Mouse (Mus musculus) stomach, postnatal 0 days (tissue): ENCODE measurements around the gene Plcb1. TPM values are rescaled to one million over a fixed set of nuclear protein-coding genes. Genes with fewer than 3 reads are reported as not detected.

ENCODE experiments used
- ATAC-seq: fragments of 200-750 bp; cut with Nextera tagmentation; 2 replicates; pipeline ENCODE4 v1.8.0; 2017; ENCODE audit not compliant: low FRiP score, low TSS enrichment
- DNase-seq: peaks from one replicate; pipeline ENCODE4 v3.0.0-alpha.2; 2016; ENCODE audit warnings: low spot score
- H3K27ac ChIP-seq: fragments of 300-500 bp; sonication (generic); replicated peaks from 2 replicates; pipeline ENCODE4 v1.5.1; 2014; ENCODE audit warnings: mild to moderate bottlenecking, control low read depth
- H3K27me3 ChIP-seq: fragments of 300-500 bp; sonication (generic); 2 replicates; pipeline ENCODE4 v1.6.1; 2014; ENCODE audit warnings: low read length; ENCODE audit not compliant: control insufficient read depth, insufficient read depth
- H3K36me3 ChIP-seq: fragments of 300-500 bp; sonication (generic); 2 replicates; pipeline ENCODE4 v1.6.1; 2014; ENCODE audit warnings: low read length, mixed read lengths; ENCODE audit not compliant: control insufficient read depth, insufficient read depth
- H3K4me1 ChIP-seq: fragments of 300-500 bp; sonication (generic); replicated peaks from 2 replicates; pipeline ENCODE4 v1.6.1; 2014; ENCODE audit warnings: antibody characterized with exemption; ENCODE audit not compliant: control insufficient read depth, insufficient read depth
- H3K4me2 ChIP-seq: fragments of 300-500 bp; sonication (generic); replicated peaks from 2 replicates; pipeline ENCODE4 v1.6.1; 2014; ENCODE audit warnings: low read depth, mild to moderate bottlenecking, control low read depth, moderate library complexity
- H3K4me3 ChIP-seq: fragments of 300-500 bp; sonication (generic); 2 replicates; pipeline ENCODE4 v1.5.1; 2014; ENCODE audit warnings: low read depth, low read length, control low read depth
- H3K9ac ChIP-seq: fragments of 300-500 bp; sonication (generic); 2 replicates; pipeline ENCODE4 v1.6.1; 2014; ENCODE audit warnings: mild to moderate bottlenecking, low read length, control low read depth, mixed read lengths
- H3K9me3 ChIP-seq: fragments of 300-500 bp; sonication (generic); 2 replicates; pipeline ENCODE4 v1.6.1; 2016; ENCODE audit warnings: low read length; ENCODE audit not compliant: control insufficient read depth
- CTCF ChIP-seq: IDR thresholded peaks from 2 replicates; pipeline ENCODE4 v1.5.1; 2016; ENCODE audit warnings: antibody characterized with exemption, low read depth, mild to moderate bottlenecking, moderate library complexity
- EP300 ChIP-seq: optimal IDR thresholded peaks from 2 replicates; pipeline ENCODE3; 2016; ENCODE audit warnings: antibody characterized with exemption
- WGBS: fragments of 180-500 bp; shearing (Covaris S2); extraction: QIAGEN DNeasy Blood & Tissue Kit; methylation state at CpG from one replicate; pipeline ENCODE4 v1.1.7; 2014; 5-methylcytosine and 5-hydroxymethylcytosine counted together
- polyA plus RNA-seq: library from polyadenylated mRNA; unstranded; fragments of >200 nt; fragmentation: Nextera tagmentation; extraction: Ambion mirVana; gene quantifications from 2 replicates; pipeline ENCODE4 v1.2.1, GENCODE M21; 2015

The Plcb1 gene
- polyA plus RNA-seq, 1 experiment from 2014 or later = 7.0 TPM

DNA sequence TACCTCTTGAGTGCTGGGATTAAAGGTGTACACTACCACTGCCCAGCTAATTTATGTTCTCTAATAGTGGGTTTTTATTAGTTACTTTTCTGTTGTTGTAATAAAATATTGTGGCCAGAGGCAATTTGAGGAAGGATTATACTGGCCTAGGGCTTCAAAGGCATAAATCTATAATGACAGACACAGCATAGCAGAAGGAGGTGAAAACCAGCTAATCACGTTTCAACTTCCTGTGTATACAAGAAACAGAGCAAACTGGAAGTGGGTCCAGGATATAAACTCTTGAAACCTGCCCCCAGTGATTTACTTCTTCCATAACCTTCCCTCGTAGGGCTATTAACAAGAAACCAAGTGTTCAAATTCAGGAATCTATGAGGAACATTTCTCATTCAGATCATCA, 715.0 kb downstream of the Plcb1 start:
- Histone ChIP-seq H3K36me3 (no peaks in the 10 kb centered on the region), H3K27ac (no peak overlapping the region), H3K4me1 (no peaks in the 10 kb centered on the region), H3K4me3 (no peak overlapping the region), H3K9ac (no peak overlapping the region), H3K27me3 (no peaks in the 10 kb centered on the region), H3K9me3 (no peaks in the 10 kb centered on the region), H3K4me2 (no peak overlapping the region)
- WGBS = 45% methylated on average over 2 of the region's 2 CpGs
- TF ChIP-seq CTCF (no peak), EP300 (no peak)
- DNase-seq = no peak
- no peak for ATAC-seq

GRCm38 (mm10) chr2:135503328-135503997, 717.6 kb downstream of the Plcb1 start:
- TF ChIP-seq EP300 = no peak
- WGBS = 80% methylated on average over 4 of the region's 4 CpGs

DNA sequence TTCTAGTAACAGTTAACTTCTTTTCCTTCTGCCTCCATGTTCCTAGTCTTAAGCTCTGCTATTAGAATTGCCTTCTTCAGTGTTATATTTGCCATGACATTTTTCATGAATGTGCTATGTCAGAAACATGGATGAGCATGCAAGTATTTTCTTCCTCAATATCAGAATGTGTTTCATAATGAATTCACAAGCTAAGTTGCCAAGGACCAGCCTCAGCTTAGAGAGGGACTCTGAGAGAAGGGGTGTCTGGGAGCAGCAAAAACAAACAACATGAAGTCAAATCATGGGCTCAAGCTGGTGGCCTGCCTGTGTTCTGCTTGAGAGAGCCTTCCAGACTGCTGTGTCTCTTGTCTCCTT, 718.1 kb downstream of the Plcb1 start:
- Histone ChIP-seq H3K36me3 (no peaks in the 10 kb centered on the region), H3K27ac (no peak overlapping the region), H3K4me3 (no peak overlapping the region), H3K9ac (no peak overlapping the region), H3K9me3 (no peaks in the 10 kb centered on the region), H3K27me3 (no peaks in the 10 kb centered on the region), H3K4me2 (no peak overlapping the region), H3K4me1 (no peaks in the 10 kb centered on the region)
- DNase-seq (no peak), ATAC-seq (no peak)
- TF ChIP-seq EP300 (no peak), CTCF (no peak)

More at GRCm38 (mm10) chr2:135503328-135503997, 717.6 kb downstream of the Plcb1 start:
- H3K27ac ChIP-seq = no peak overlapping the region
- DNase-seq (no peak), ATAC-seq (no peak)
- no peaks in the 10 kb centered on the region for H3K4me1 ChIP-seq
- H3K4me2 ChIP-seq = no peak overlapping the region
- H3K9me3 ChIP-seq = no peaks in the 10 kb centered on the region
- no peaks in the 10 kb centered on the region for H3K27me3 ChIP-seq
- H3K4me3 ChIP-seq = no peak overlapping the region
- H3K36me3 ChIP-seq = no peaks in the 10 kb centered on the region
- no peak overlapping the region for H3K9ac ChIP-seq

DNA sequence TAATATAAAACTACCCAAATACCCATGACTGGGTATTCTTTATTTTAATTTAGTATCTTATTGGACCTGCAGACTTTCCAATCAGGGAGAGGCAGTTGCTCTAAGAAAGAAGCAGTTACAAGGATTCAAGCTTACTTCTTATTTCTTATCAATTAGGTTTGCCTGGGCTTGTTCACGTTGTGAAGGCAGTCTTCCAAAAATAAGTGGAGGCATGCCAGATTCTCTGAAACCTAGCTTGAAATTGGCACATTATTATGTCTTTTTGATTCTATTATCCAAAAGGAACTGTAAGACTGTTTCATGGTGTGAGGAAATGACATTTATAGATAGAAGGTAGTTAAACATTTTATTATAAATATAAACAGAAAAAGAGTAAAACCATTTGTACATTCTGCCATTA, 721.2 kb downstream of the Plcb1 start:
- Histone ChIP-seq H3K27ac (no peak overlapping the region), H3K9ac (no peak overlapping the region), H3K4me2 (no peak overlapping the region), H3K4me3 (no peak overlapping the region), H3K36me3 (no peaks in the 10 kb centered on the region), H3K27me3 (no peaks in the 10 kb centered on the region), H3K4me1 (no peaks in the 10 kb centered on the region), H3K9me3 (no peaks in the 10 kb centered on the region)
- ATAC-seq (no peak), DNase-seq (no peak)
- WGBS = 36% methylated on average over 1 of the region's 1 CpGs
- no peak for TF ChIP-seq CTCF
- TF ChIP-seq EP300 = no peak

- DNase-seq = no peak
- 56% methylated on average over 2 of the region's 2 CpGs for WGBS
Observed at GRCm38 (mm10) chr2:135518956-135519355, 733.1 kb downstream of the Plcb1 start.

More at GRCm38 (mm10) chr2:135518956-135519355, 733.1 kb downstream of the Plcb1 start:
- ATAC-seq = no peak
- H3K4me3 ChIP-seq = no peak overlapping the region
- no peaks in the 10 kb centered on the region for H3K4me1 ChIP-seq
- no peak overlapping the region for H3K9ac ChIP-seq
- H3K36me3 ChIP-seq = no peaks in the 10 kb centered on the region
- H3K4me2 ChIP-seq = no peak overlapping the region
- H3K27ac ChIP-seq = no peak overlapping the region
- no peaks in the 10 kb centered on the region for H3K9me3 ChIP-seq
- no peak for TF ChIP-seq EP300
- no peak for TF ChIP-seq CTCF
- H3K27me3 ChIP-seq = no peaks in the 10 kb centered on the region

Other genes starting within 250 kb of the Plcb1 start
- 0.25 and 0.38 TPM in 2 replicates for gene Hao1, start 231.7 kb upstream of the Plcb1 start, polyA plus RNA-seq
- 11.0 TPM in 2 replicates for gene Tmx4, start 141.9 kb upstream of the Plcb1 start, polyA plus RNA-seq